Mouse (Mus musculus) thymus, adult 2 months (tissue): ENCODE data around the gene Tmem238. TPM values are rescaled to one million over a fixed set of nuclear protein-coding genes. Genes with fewer than 3 reads are reported as not detected.
"Not testable (repeated sequence)": the region's sequence is repeated elsewhere in the genome, so short reads cannot be mapped to it uniquely, and the experiment has no call there.

Source experiments
- DNase-seq: peaks from one replicate; pipeline ENCODE4 v3.0.0; 2021
- H3K27ac ChIP-seq: fragments of 200-500 bp; 2 replicates; pipeline ENCODE4 v1.5.1; 2012; ENCODE audit warnings: low read length, control low read depth; ENCODE audit not compliant: control insufficient read depth, insufficient read depth
- H3K27me3 ChIP-seq: fragments of 200-500 bp; 2 replicates; pipeline ENCODE4 v1.6.1; 2012; ENCODE audit warnings: mild to moderate bottlenecking, low read length, moderate library complexity, mixed read lengths; ENCODE audit not compliant: control insufficient read depth, insufficient read depth
- H3K36me3 ChIP-seq: fragments of 200-500 bp; 2 replicates; pipeline ENCODE4 v1.6.1; 2012; ENCODE audit warnings: mild to moderate bottlenecking, low read length, moderate library complexity; ENCODE audit not compliant: control insufficient read depth, insufficient read depth
- H3K4me1 ChIP-seq: fragments of 200-500 bp; replicated peaks from 2 replicates; pipeline ENCODE4 v1.6.1; 2012; ENCODE audit warnings: low read length; ENCODE audit not compliant: control insufficient read depth, insufficient read depth
- H3K4me3 ChIP-seq: fragments of 200-500 bp; 2 replicates; pipeline ENCODE4 v1.5.1; 2012; ENCODE audit warnings: mild to moderate bottlenecking, low read length, control low read depth, moderate library complexity; ENCODE audit not compliant: control insufficient read depth, insufficient read depth
- CTCF ChIP-seq: fragments of 200-500 bp; IDR thresholded peaks from 2 replicates; pipeline ENCODE4 v1.5.1; 2012; ENCODE audit warnings: mild to moderate bottlenecking, control low read depth, low read length, moderate library complexity, borderline replicate concordance; ENCODE audit not compliant: control insufficient read depth, poor library complexity, insufficient read depth; ENCODE audit errors: extremely low read depth
- POLR2A ChIP-seq: fragments of 200-500 bp; IDR thresholded peaks from 2 replicates; pipeline ENCODE4 v1.6.1; 2012; ENCODE audit warnings: mild to moderate bottlenecking, low read length, control low read depth, moderate library complexity; ENCODE audit not compliant: control insufficient read depth, poor library complexity, insufficient read depth; ENCODE audit errors: extremely low read depth
- WGBS: fragments of 180-500 bp; shearing (Covaris S2); methylation state at CpG from one replicate; pipeline ENCODE4 v1.1.7; 2018; 5-methylcytosine and 5-hydroxymethylcytosine counted together
- polyA plus RNA-seq: library from polyadenylated mRNA; depleted of rRNA; stranded (reverse); fragments of >200 nt; gene quantifications from 2 replicates; pipeline ENCODE4 v1.2.3, GENCODE M21; 2012

Tmem238 gene
- polyA plus RNA-seq, 1 experiment: 18.1 TPM

- Histone ChIP-seq H3K4me1 (peaks cover 4% of the 10 kb centered on the region; the same call in 1 of the 2 replicates), H3K36me3 (no peaks in the 10 kb centered on the region), H3K27ac (no peak overlapping the region), H3K27me3 (no peaks in the 10 kb centered on the region), H3K4me3 (no peak overlapping the region)
- WGBS: 91% methylated on average over 6 of the region's 6 CpGs
- TF ChIP-seq CTCF: no peak
- no peak for TF ChIP-seq POLR2A
- DNase-seq: no peak
Observed at GRCm38 (mm10) chr7:4822162-4822907, 32.9 kb upstream of the Tmem238 start.

- Histone ChIP-seq H3K27ac (no peak overlapping the region), H3K4me3 (no peak overlapping the region), H3K36me3 (no peaks in the 10 kb centered on the region), H3K4me1 (peaks cover 7% of the 10 kb centered on the region), H3K27me3 (no peaks in the 10 kb centered on the region)
- WGBS: 93% methylated on average over 4 of the region's 4 CpGs
- no peak for DNase-seq
- TF ChIP-seq POLR2A (no peak), CTCF (no peak)
Observed at GRCm38 (mm10) chr7:4821690-4822089, 32.2 kb upstream of the Tmem238 start.

GRCm38 (mm10) chr7:4820925-4821324 lies 31.5 kb upstream of the Tmem238 start:
- not testable (repeated sequence) for H3K27me3 ChIP-seq, DNase-seq, H3K4me3 ChIP-seq, H3K36me3 ChIP-seq, H3K27ac ChIP-seq
- peaks cover 10% of the 10 kb centered on the region for H3K4me1 ChIP-seq
- WGBS: 96% methylated on average over 7 of the region's 7 CpGs

GRCm38 (mm10) chr7:4816559-4816958 lies 27.1 kb upstream of the Tmem238 start:
- peak; percentile 20 for DNase-seq
- Histone ChIP-seq H3K27ac (peak overlapping the region; percentile 71), H3K4me3 (no peak overlapping the region), H3K4me1 (peaks cover 16% of the 10 kb centered on the region), H3K36me3 (no peaks in the 10 kb centered on the region), H3K27me3 (no peaks in the 10 kb centered on the region)
- TF ChIP-seq POLR2A (no peak), CTCF (no peak)

GRCm38 (mm10) chr7:4813105-4813791 lies 23.8 kb upstream of the Tmem238 start:
- no peaks in the 10 kb centered on the region for H3K27me3 ChIP-seq
- peaks cover 9% of the 10 kb centered on the region for H3K36me3 ChIP-seq
- TF ChIP-seq CTCF (no peak), POLR2A (no peak)
- DNase-seq: no peak
- peak overlapping the region; percentile 38 for H3K4me3 ChIP-seq
- H3K27ac ChIP-seq: peak overlapping the region; percentile 55
- WGBS: 22% methylated on average over 8 of the region's 8 CpGs
- H3K4me1 ChIP-seq: peaks cover 26% of the 10 kb centered on the region

GRCm38 (mm10) chr7:4812303-4813104 lies 23.0 kb upstream of the Tmem238 start, which contains the start of gene Ube2s:
Gene Ube2s (minus strand): TSS chr7:4812590.
- peaks cover 22% of the 10 kb centered on the region for H3K4me1 ChIP-seq
- peaks cover 12% of the 10 kb centered on the region for H3K36me3 ChIP-seq
- peak; percentile 98 for DNase-seq
- H3K27me3 ChIP-seq: no peaks in the 10 kb centered on the region
- peak; percentile 48; the same call in 1 of the 2 replicates for TF ChIP-seq POLR2A
- no peak for TF ChIP-seq CTCF
- peak within 1 kb of the TSS; percentile 89 for H3K27ac ChIP-seq
- H3K4me3 ChIP-seq: peak within 1 kb of the TSS; percentile 79
- WGBS: under 1% methylated on average over 62 of the region's 62 CpGs
